Mouse (Mus musculus) small intestine, adult 2 months (tissue): ENCODE results near the gene Cldn34c4.

ENCODE experiments used
- CTCF ChIP-seq: fragments of 200-500 bp; IDR thresholded peaks from 2 replicates; pipeline ENCODE4 v1.5.1; 2012; ENCODE audit warnings: low read depth, mild to moderate bottlenecking, control low read depth, inconsistent platforms, low read length, moderate library complexity, mixed read lengths; ENCODE audit not compliant: insufficient replicate concordance, insufficient read length; ENCODE audit errors: extremely low read depth
- POLR2A ChIP-seq: fragments of 200-500 bp; IDR thresholded peaks from 2 replicates; pipeline ENCODE4 v1.6.1; 2012; ENCODE audit warnings: low read depth, mild to moderate bottlenecking, control low read depth, inconsistent platforms, low read length, moderate library complexity

GRCm38 (mm10) chrX:127747062-127747461, 10.7 kb upstream of the Cldn34c4 start:
- TF ChIP-seq CTCF (no peak), POLR2A (no peak)
